Mouse (Mus musculus) forebrain, embryonic 10.5 days (tissue): ENCODE measurements around the gene Serpina7. TPM values are rescaled to one million over a fixed set of nuclear protein-coding genes. Genes with fewer than 3 reads are reported as not detected.

Experiments used
- DNase-seq: peaks from one replicate; pipeline ENCODE4 v3.0.0-alpha.2; 2017; ENCODE audit warnings: low spot score; ENCODE audit errors: extremely low spot score
- H3K27ac ChIP-seq: fragments of 300-500 bp; sonication (generic); 2 replicates; pipeline ENCODE4 v1.5.1; 2016; ENCODE audit warnings: mild to moderate bottlenecking
- H3K27me3 ChIP-seq: fragments of 300-500 bp; sonication (generic); 2 replicates; pipeline ENCODE4 v1.6.1; 2016; ENCODE audit warnings: mild to moderate bottlenecking; ENCODE audit not compliant: poor library complexity, severe bottlenecking
- H3K36me3 ChIP-seq: fragments of 300-500 bp; sonication (generic); replicated peaks from 2 replicates; pipeline ENCODE4 v1.6.1; 2016; ENCODE audit warnings: mild to moderate bottlenecking, moderate library complexity
- H3K4me1 ChIP-seq: fragments of 300-500 bp; sonication (generic); 2 replicates; pipeline ENCODE4 v1.6.1; 2016
- H3K4me3 ChIP-seq: fragments of 300-500 bp; sonication (generic); 2 replicates; pipeline ENCODE4 v1.5.1; 2016; ENCODE audit warnings: mild to moderate bottlenecking, moderate library complexity
- H3K9me3 ChIP-seq: fragments of 300-500 bp; sonication (generic); 2 replicates; pipeline ENCODE4 v1.6.1; 2016; ENCODE audit warnings: mild to moderate bottlenecking, moderate library complexity
- WGBS: fragments of 180-500 bp; shearing (Covaris S2); methylation state at CpG from one replicate; pipeline ENCODE4 v1.1.7; 2016; 5-methylcytosine and 5-hydroxymethylcytosine counted together
- polyA plus RNA-seq: library from polyadenylated mRNA; unstranded; fragments of >200 nt; fragmentation: Nextera tagmentation; extraction: Ambion mirVana; gene quantifications from 2 replicates; pipeline ENCODE4 v1.2.1, GENCODE M21; 2016

Serpina7 gene
- polyA plus RNA-seq, result not detected in 2 replicates

GRCm38 (mm10) chrX:139085077-139085476 is at the start of gene Serpina7:
TSS of gene Serpina7 (minus strand) at chrX:139085236.
- Histone ChIP-seq H3K4me3 (no peak within 1 kb of the TSS), H3K9me3 (no peaks in the 10 kb centered on the region), H3K27me3 (peaks cover 22% of the 10 kb centered on the region), H3K36me3 (no peaks in the 10 kb centered on the region), H3K27ac (no peak within 1 kb of the TSS), H3K4me1 (no peaks in the 10 kb centered on the region)
- DNase-seq, result no peak

- H3K27me3 ChIP-seq, result peaks cover 17% of the 10 kb centered on the region
- H3K4me1 ChIP-seq, result no peaks in the 10 kb centered on the region
- WGBS, result 62% methylated on average over 4 of the region's 4 CpGs
- no peaks in the 10 kb centered on the region for H3K9me3 ChIP-seq
- DNase-seq, result no peak
- no peaks in the 10 kb centered on the region for H3K36me3 ChIP-seq
- H3K27ac ChIP-seq, result no peak overlapping the region
- H3K4me3 ChIP-seq, result no peak overlapping the region
Observed at GRCm38 (mm10) chrX:139134031-139134430, 49.0 kb upstream of the Serpina7 start.

GRCm38 (mm10) chrX:139097197-139097596 is 12.2 kb upstream of the Serpina7 start:
- no peak for DNase-seq
- 63% methylated on average over 1 of the region's 1 CpGs for WGBS
- Histone ChIP-seq H3K27me3 (peaks cover 22% of the 10 kb centered on the region; the same call in 1 of the 2 replicates), H3K27ac (no peak overlapping the region), H3K4me1 (no peaks in the 10 kb centered on the region), H3K36me3 (no peaks in the 10 kb centered on the region), H3K4me3 (no peak overlapping the region), H3K9me3 (no peaks in the 10 kb centered on the region)

GRCm38 (mm10) chrX:139085943-139086342 is 907 bp upstream of the Serpina7 start, which contains the start of gene 4930513O06Rik:
TSS of gene 4930513O06Rik (plus strand) at chrX:139086243.
- peaks cover 29% of the 10 kb centered on the region for H3K27me3 ChIP-seq
- no peak for DNase-seq
- no peaks in the 10 kb centered on the region for H3K9me3 ChIP-seq
- no peak within 1 kb of the TSS for H3K27ac ChIP-seq
- H3K4me3 ChIP-seq, result no peak within 1 kb of the TSS
- 87% methylated on average over 1 of the region's 1 CpGs for WGBS
- no peaks in the 10 kb centered on the region for H3K4me1 ChIP-seq
- no peaks in the 10 kb centered on the region for H3K36me3 ChIP-seq

- Histone ChIP-seq H3K36me3 (no peaks in the 10 kb centered on the region), H3K27ac (no peak overlapping the region), H3K4me1 (no peaks in the 10 kb centered on the region), H3K9me3 (no peaks in the 10 kb centered on the region), H3K4me3 (no peak overlapping the region), H3K27me3 (peaks cover 29% of the 10 kb centered on the region)
- DNase-seq, result no peak
- 93% methylated on average over 2 of the region's 2 CpGs for WGBS
Observed at GRCm38 (mm10) chrX:139078493-139078892, 6.5 kb downstream of the Serpina7 start.

GRCm38 (mm10) chrX:139064078-139064477 is 21.0 kb downstream of the Serpina7 start:
- H3K4me1 ChIP-seq, result no peaks in the 10 kb centered on the region

GRCm38 (mm10) chrX:139053149-139053548 is 31.9 kb downstream of the Serpina7 start:
- H3K9me3 ChIP-seq, result no peaks in the 10 kb centered on the region
- no peak overlapping the region for H3K27ac ChIP-seq
- WGBS, result 82% methylated on average over 1 of the region's 1 CpGs
- H3K27me3 ChIP-seq, result peaks cover 39% of the 10 kb centered on the region
- no peaks in the 10 kb centered on the region for H3K4me1 ChIP-seq
- no peak overlapping the region for H3K4me3 ChIP-seq
- H3K36me3 ChIP-seq, result no peaks in the 10 kb centered on the region
- no peak for DNase-seq

More at GRCm38 (mm10) chrX:139064078-139064477, 21.0 kb downstream of the Serpina7 start:
- Histone ChIP-seq H3K4me3 (no peak overlapping the region), H3K27me3 (peaks cover 11% of the 10 kb centered on the region), H3K9me3 (no peaks in the 10 kb centered on the region), H3K36me3 (no peaks in the 10 kb centered on the region), H3K27ac (no peak overlapping the region)
- no peak for DNase-seq
- WGBS, result 88% methylated on average over 5 of the region's 5 CpGs

GRCm38 (mm10) chrX:139051976-139052375 is 33.1 kb downstream of the Serpina7 start:
- WGBS, result 88% methylated on average over 1 of the region's 1 CpGs

GRCm38 (mm10) chrX:139041148-139041547 is 43.9 kb downstream of the Serpina7 start:
- Histone ChIP-seq H3K36me3 (no peaks in the 10 kb centered on the region), H3K4me1 (no peaks in the 10 kb centered on the region), H3K27me3 (peaks cover 41% of the 10 kb centered on the region), H3K27ac (no peak overlapping the region), H3K4me3 (no peak overlapping the region), H3K9me3 (no peaks in the 10 kb centered on the region)
- WGBS, result 86% methylated on average over 1 of the region's 1 CpGs
- DNase-seq, result no peak

More at GRCm38 (mm10) chrX:139051976-139052375, 33.1 kb downstream of the Serpina7 start:
- Histone ChIP-seq H3K4me3 (no peak overlapping the region), H3K4me1 (no peaks in the 10 kb centered on the region), H3K9me3 (no peaks in the 10 kb centered on the region), H3K27me3 (peaks cover 36% of the 10 kb centered on the region), H3K36me3 (no peaks in the 10 kb centered on the region), H3K27ac (no peak overlapping the region)
- DNase-seq, result no peak

- Histone ChIP-seq H3K36me3 (no peaks in the 10 kb centered on the region), H3K4me1 (no peaks in the 10 kb centered on the region), H3K27ac (no peak overlapping the region), H3K27me3 (peaks cover 47% of the 10 kb centered on the region), H3K4me3 (no peak overlapping the region), H3K9me3 (no peaks in the 10 kb centered on the region)
- no peak for DNase-seq
- whole genome bisulfite sequencing, result 81% methylated on average over 2 of the region's 2 CpGs
Observed at GRCm38 (mm10) chrX:139039314-139039713, 45.7 kb downstream of the Serpina7 start.

GRCm38 (mm10) chrX:139037666-139038065 is 47.4 kb downstream of the Serpina7 start:
- Histone ChIP-seq H3K36me3 (no peaks in the 10 kb centered on the region), H3K4me1 (no peaks in the 10 kb centered on the region), H3K27me3 (peaks cover 50% of the 10 kb centered on the region), H3K27ac (no peak overlapping the region), H3K4me3 (no peak overlapping the region), H3K9me3 (no peaks in the 10 kb centered on the region)
- no peak for DNase-seq
- 88% methylated on average over 1 of the region's 1 CpGs for WGBS
